Mouse (Mus musculus) forebrain, embryonic 11.5 days (tissue): ENCODE results near the gene Vsig10l. TPM values are rescaled to one million over a fixed set of nuclear protein-coding genes. Genes with fewer than 3 reads are reported as not detected.

ENCODE experiments used
- ATAC-seq: fragments of 200-750 bp; cut with Nextera tagmentation; replicated peaks from 2 replicates; pipeline ENCODE4 v1.8.0; 2017; ENCODE audit warnings: moderate TSS enrichment; ENCODE audit not compliant: low FRiP score
- DNase-seq: peaks from one replicate; pipeline ENCODE4 v3.0.0-alpha.2; 2017; ENCODE audit warnings: low spot score
- H3K27ac ChIP-seq: fragments of 300-500 bp; sonication (generic); 2 replicates; pipeline ENCODE4 v1.5.1; 2014; ENCODE audit warnings: low read depth, low read length
- H3K27me3 ChIP-seq: fragments of 300-500 bp; sonication (generic); 2 replicates; pipeline ENCODE4 v1.6.1; 2014; ENCODE audit warnings: mild to moderate bottlenecking, low read length, mixed read lengths; ENCODE audit not compliant: control insufficient read depth, insufficient read depth
- H3K36me3 ChIP-seq: fragments of 300-500 bp; sonication (generic); 2 replicates; pipeline ENCODE4 v1.6.1; 2014; ENCODE audit warnings: mild to moderate bottlenecking, low read length, moderate library complexity, mixed read lengths; ENCODE audit not compliant: control insufficient read depth, insufficient read depth
- H3K4me1 ChIP-seq: fragments of 300-500 bp; sonication (generic); replicated peaks from 2 replicates; pipeline ENCODE4 v1.6.1; 2014; ENCODE audit warnings: low read length, mixed read lengths; ENCODE audit not compliant: control insufficient read depth, insufficient read depth
- H3K4me2 ChIP-seq: fragments of 300-500 bp; sonication (generic); 2 replicates; pipeline ENCODE4 v1.6.1; 2014; ENCODE audit warnings: low read depth, mild to moderate bottlenecking, low read length, moderate library complexity, mixed read lengths; ENCODE audit not compliant: severe bottlenecking
- H3K4me3 ChIP-seq: fragments of 300-500 bp; sonication (generic); 2 replicates; pipeline ENCODE4 v1.5.1; 2014; ENCODE audit warnings: low read depth, low read length
- H3K9ac ChIP-seq: fragments of 300-500 bp; sonication (generic); 2 replicates; pipeline ENCODE4 v1.6.1; 2014; ENCODE audit warnings: low read length
- H3K9me3 ChIP-seq: fragments of 300-500 bp; sonication (generic); 2 replicates; pipeline ENCODE4 v1.6.1; 2016; ENCODE audit warnings: low read length, mixed read lengths; ENCODE audit not compliant: control insufficient read depth
- WGBS: fragments of 180-500 bp; shearing (Covaris S2); extraction: QIAGEN DNeasy Blood & Tissue Kit; methylation state at CpG from one replicate; pipeline ENCODE4 v1.1.7; 2014; 5-methylcytosine and 5-hydroxymethylcytosine counted together
- polyA plus RNA-seq: library from polyadenylated mRNA; unstranded; fragments of >200 nt; fragmentation: Nextera tagmentation; extraction: Ambion mirVana; gene quantifications from 2 replicates; pipeline ENCODE4 v1.2.1, GENCODE M21; 2014

The Vsig10l gene
- polyA plus RNA-seq, 1 experiment from 2014 or later: 1.8 TPM

- Histone ChIP-seq H3K4me3 (no peak overlapping the region), H3K9ac (no peak overlapping the region), H3K4me1 (peaks cover 3% of the 10 kb centered on the region; the same call in 1 of the 2 replicates), H3K36me3 (no peaks in the 10 kb centered on the region), H3K9me3 (no peaks in the 10 kb centered on the region), H3K27ac (no peak overlapping the region), H3K27me3 (no peaks in the 10 kb centered on the region), H3K4me2 (no peak overlapping the region)
- ATAC-seq (no peak), DNase-seq (no peak)
- 90% methylated on average over 2 of the region's 3 CpGs for WGBS
Measured at GRCm38 (mm10) chr7:43448246-43448645, 14.7 kb upstream of the Vsig10l start.

GRCm38 (mm10) chr7:43449811-43450210 is 13.1 kb upstream of the Vsig10l start:
- H3K27ac ChIP-seq: no peak overlapping the region
- WGBS: 98% methylated on average over 2 of the region's 2 CpGs

GRCm38 (mm10) chr7:43451726-43452125 is 11.2 kb upstream of the Vsig10l start:
- Histone ChIP-seq H3K4me3 (no peak overlapping the region), H3K9me3 (no peaks in the 10 kb centered on the region), H3K27me3 (no peaks in the 10 kb centered on the region), H3K4me1 (no peaks in the 10 kb centered on the region), H3K9ac (no peak overlapping the region), H3K36me3 (no peaks in the 10 kb centered on the region; the same call in 1 of the 2 replicates), H3K27ac (no peak overlapping the region), H3K4me2 (no peak overlapping the region)
- 94% methylated on average over 11 of the region's 11 CpGs for WGBS
- ATAC-seq (no peak), DNase-seq (no peak)

More at GRCm38 (mm10) chr7:43449811-43450210, 13.1 kb upstream of the Vsig10l start:
- DNase-seq (no peak), ATAC-seq (no peak)
- Histone ChIP-seq H3K9me3 (no peaks in the 10 kb centered on the region), H3K9ac (no peak overlapping the region), H3K27me3 (no peaks in the 10 kb centered on the region), H3K4me3 (no peak overlapping the region), H3K4me2 (no peak overlapping the region), H3K4me1 (no peaks in the 10 kb centered on the region), H3K36me3 (no peaks in the 10 kb centered on the region)

GRCm38 (mm10) chr7:43452609-43453008 is 10.3 kb upstream of the Vsig10l start:
- no peaks in the 10 kb centered on the region; the same call in 1 of the 2 replicates for H3K36me3 ChIP-seq
- no peak overlapping the region for H3K9ac ChIP-seq
- DNase-seq (no peak), ATAC-seq (no peak)
- no peaks in the 10 kb centered on the region for H3K4me1 ChIP-seq
- H3K4me3 ChIP-seq: no peak overlapping the region
- H3K27me3 ChIP-seq: no peaks in the 10 kb centered on the region
- H3K27ac ChIP-seq: no peak overlapping the region
- WGBS: 46% methylated on average over 4 of the region's 4 CpGs
- no peak overlapping the region for H3K4me2 ChIP-seq
- H3K9me3 ChIP-seq: no peaks in the 10 kb centered on the region

GRCm38 (mm10) chr7:43453599-43454355 is 9.2 kb upstream of the Vsig10l start:
- no peak for ATAC-seq
- no peak overlapping the region for H3K9ac ChIP-seq
- H3K27ac ChIP-seq: no peak overlapping the region
- H3K4me1 ChIP-seq: no peaks in the 10 kb centered on the region
- no peaks in the 10 kb centered on the region; the same call in 1 of the 2 replicates for H3K36me3 ChIP-seq
- no peaks in the 10 kb centered on the region for H3K27me3 ChIP-seq
- DNase-seq: no peak
- no peaks in the 10 kb centered on the region for H3K9me3 ChIP-seq
- H3K4me3 ChIP-seq: no peak overlapping the region
- 89% methylated on average over 14 of the region's 14 CpGs for WGBS
- no peak overlapping the region for H3K4me2 ChIP-seq

GRCm38 (mm10) chr7:43454371-43454770 is 8.6 kb upstream of the Vsig10l start:
- no peak overlapping the region for H3K4me2 ChIP-seq
- H3K4me3 ChIP-seq: no peak overlapping the region
- no peaks in the 10 kb centered on the region; the same call in 1 of the 2 replicates for H3K36me3 ChIP-seq
- no peak overlapping the region for H3K27ac ChIP-seq
- H3K27me3 ChIP-seq: no peaks in the 10 kb centered on the region
- DNase-seq (no peak), ATAC-seq (no peak)
- no peaks in the 10 kb centered on the region for H3K9me3 ChIP-seq
- WGBS: 95% methylated on average over 6 of the region's 6 CpGs
- H3K9ac ChIP-seq: no peak overlapping the region
- H3K4me1 ChIP-seq: no peaks in the 10 kb centered on the region

- no peak overlapping the region for H3K9ac ChIP-seq
- WGBS: 86% methylated on average over 7 of the region's 7 CpGs
- peaks cover 12% of the 10 kb centered on the region for H3K27me3 ChIP-seq
- no peaks in the 10 kb centered on the region for H3K4me1 ChIP-seq
- H3K27ac ChIP-seq: no peak overlapping the region
- H3K9me3 ChIP-seq: no peaks in the 10 kb centered on the region
- ATAC-seq (no peak), DNase-seq (no peak)
- no peak overlapping the region for H3K4me3 ChIP-seq
- H3K4me2 ChIP-seq: no peak overlapping the region
- no peaks in the 10 kb centered on the region for H3K36me3 ChIP-seq
Measured at GRCm38 (mm10) chr7:43463976-43464375, 1.0 kb downstream of the Vsig10l start.

- ATAC-seq: peak; percentile 15; the same call in 1 of the 2 replicates
- 7% methylated on average over 35 of the region's 35 CpGs for WGBS
Measured at GRCm38 (mm10) chr7:43464864-43465343, 2.0 kb downstream of the Vsig10l start.

More at GRCm38 (mm10) chr7:43464864-43465343, 2.0 kb downstream of the Vsig10l start:
- Histone ChIP-seq H3K4me1 (no peaks in the 10 kb centered on the region), H3K27me3 (peaks cover 12% of the 10 kb centered on the region), H3K9me3 (no peaks in the 10 kb centered on the region), H3K27ac (no peak overlapping the region), H3K4me3 (peak overlapping the region; percentile 35), H3K9ac (peak overlapping the region; percentile 49), H3K4me2 (peak overlapping the region; percentile 72), H3K36me3 (no peaks in the 10 kb centered on the region)
- peak; percentile 80 for DNase-seq
